Mouse (Mus musculus): ENCODE results near the gene Cfap20.

Cfap20 gene

DNA sequence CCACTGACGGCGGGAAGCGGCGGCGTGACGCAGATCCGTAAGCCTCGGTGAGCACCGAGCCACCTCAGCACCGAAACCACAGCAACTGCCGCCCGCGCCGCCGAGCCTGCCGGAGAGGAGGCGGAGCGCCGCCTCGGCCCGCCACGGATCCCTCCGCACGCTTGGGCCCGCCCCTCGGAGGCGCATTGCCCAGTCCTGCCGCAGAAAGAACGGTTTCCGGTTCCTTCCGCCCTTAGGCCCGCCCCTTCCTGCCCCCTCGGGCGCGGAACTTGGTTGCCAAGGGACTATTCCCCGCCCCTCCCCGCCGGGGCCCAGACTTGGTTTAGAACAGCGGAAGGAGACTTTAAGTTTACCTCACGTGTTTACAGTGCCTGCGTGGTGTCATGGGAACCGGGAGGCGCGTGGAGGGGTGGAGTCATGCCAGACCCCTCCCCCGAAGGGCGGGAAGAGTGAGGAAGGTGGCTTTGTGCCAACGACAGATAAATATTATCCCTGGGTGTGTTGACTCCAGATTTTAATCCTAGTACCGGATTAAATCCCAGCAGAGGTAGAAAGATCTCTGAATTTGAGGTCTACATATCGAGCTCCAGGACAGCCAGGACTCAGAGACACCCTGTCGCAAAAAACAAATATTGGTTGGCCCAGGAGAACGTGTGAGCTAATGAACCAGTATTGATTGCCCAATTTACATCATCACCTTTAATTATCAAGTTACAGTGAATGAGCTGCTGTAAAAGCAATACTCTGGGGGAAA, at the start of gene Cfap20:
Gene Cfap20, minus strand, starts transcription at position 184 of the 754 bp plus-strand sequence.
- DNase-seq: peak; percentile 100

DNA sequence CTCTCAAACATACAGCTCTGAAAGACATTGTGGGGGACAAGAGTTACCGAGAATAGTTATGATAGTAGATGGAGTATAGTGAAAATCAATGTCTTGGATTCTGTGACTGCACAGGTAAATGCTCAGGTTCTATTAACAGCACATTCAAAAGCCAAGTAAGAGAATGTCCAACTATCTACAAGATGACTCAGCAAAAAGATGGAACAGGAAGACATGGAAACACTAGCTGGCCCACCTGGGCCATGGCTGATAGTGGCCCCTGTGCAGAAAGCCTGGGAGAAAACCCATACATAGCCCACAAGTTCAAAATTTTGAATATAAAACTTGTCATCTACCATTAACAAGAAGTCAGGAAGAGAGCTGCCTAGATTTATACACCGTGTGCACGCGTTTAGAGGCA, 35.3 kb upstream of the Cfap20 start:
- DNase-seq: no peak

DNA sequence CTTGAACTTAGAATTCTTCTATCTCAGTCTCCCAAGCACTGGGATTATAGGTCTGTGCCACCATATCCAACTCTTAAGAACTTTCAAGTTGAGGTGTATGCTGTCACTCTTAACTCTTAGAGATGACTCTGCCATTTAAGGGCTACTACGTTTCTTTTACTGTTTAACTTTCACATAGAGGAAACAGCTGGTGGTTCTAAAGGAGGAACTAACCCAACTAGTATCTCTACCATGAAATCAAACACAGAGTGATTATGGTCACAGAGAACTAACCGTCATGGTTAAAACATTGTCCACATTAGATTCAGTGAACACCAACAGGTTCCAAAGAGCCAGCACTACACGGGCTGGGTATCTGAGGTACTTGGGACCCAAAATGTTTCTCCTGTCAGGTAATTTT, 34.3 kb upstream of the Cfap20 start:
- no peak for DNase-seq

DNA sequence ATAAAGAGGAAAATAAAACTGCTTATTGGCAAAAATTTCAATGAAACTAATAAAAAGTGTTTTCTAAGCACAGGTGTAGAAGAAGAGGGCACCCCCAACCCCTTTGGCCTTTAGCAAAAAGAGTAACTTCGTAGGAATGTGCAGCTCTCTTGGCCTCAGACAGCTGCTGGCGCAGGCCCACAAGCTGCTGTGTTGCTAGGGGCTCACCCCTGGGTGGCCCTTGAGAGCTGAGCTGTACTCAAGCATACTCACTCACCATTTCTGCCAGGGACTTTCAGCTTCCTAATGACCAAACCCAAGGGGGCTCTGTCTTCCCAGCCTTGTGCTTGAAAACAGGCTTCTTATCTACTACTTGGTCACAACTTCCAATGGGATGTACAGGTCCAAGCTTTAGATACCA, 31.9 kb upstream of the Cfap20 start:
- no peak for DNase-seq

DNA sequence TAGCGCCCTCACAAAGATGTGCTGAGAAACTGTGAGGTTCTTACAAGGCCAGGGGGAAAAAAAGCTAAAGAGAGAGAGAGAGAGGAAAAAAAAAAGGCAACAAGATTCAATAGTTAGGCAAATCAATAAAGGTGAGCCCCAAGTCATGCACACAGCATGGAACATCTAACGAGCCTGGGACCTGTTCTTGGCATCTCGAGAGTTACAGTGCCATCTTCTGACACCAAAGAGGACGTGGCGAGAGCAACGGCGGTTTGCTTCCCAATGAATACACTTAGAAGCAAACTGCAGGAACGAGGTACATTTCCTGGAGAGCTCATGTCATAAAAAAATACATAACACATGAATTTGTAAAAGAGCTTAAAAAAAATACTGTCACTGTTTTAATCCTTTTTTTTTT, 17.8 kb upstream of the Cfap20 start:
- no peak for DNase-seq

DNA sequence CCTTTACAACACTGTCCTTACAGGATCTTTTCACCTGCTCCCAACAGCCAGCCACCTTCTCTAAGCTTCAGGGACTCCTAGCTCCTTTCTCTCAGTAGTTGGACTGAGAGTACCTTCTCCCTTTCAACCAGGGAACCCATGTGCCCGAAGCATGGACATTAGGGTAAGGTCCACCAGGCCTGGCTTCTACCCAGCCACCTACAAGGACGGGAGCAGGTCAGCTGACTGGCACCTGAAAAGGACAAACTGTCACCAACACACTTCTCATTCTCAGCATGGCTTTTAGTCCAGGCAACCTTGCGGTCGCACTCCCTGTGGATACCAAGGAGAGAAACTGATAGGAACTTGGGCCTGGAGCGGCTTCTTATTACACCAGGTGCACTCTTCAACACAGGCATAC, 15.6 kb upstream of the Cfap20 start:
- DNase-seq: no peak

DNA sequence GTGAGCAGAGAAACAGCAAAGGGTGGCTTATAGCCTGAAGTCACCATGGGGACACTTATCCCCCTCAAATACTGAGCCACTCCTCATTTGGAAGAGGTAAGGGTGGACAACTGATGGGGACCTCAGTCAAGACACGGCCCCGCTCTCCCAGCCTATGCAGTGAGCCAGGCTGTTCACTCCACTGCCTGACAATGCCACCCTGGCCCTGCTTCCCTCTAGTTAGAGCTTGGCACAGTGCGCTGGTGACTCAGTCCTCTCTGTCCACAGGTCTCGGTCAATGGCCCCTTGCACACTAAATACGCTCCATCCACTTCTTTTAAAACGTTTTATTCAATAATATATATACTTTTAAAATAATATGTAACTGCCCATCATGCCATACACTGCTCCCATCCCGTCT, 13.0 kb upstream of the Cfap20 start:
- no peak for DNase-seq

DNA sequence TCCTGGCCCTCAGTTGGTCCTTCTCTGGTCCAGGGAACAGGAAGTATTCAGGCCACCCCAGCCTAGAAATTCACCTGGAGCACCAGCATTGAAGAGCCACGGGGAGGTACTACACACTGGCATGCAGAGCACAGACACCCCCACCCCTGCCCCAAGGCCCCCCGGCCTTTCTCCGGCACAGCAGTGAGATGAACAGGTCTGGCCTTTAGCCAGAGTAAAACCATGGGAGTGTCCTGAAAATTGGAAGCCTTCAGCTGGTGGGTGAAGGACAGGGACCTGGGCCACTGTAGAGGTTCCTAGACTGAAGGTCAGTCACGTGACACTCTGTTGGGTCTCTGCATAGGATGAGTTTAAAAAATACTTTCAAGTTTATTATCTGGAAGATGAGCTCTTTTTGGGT, 10.4 kb upstream of the Cfap20 start:
- DNase-seq: no peak

DNA sequence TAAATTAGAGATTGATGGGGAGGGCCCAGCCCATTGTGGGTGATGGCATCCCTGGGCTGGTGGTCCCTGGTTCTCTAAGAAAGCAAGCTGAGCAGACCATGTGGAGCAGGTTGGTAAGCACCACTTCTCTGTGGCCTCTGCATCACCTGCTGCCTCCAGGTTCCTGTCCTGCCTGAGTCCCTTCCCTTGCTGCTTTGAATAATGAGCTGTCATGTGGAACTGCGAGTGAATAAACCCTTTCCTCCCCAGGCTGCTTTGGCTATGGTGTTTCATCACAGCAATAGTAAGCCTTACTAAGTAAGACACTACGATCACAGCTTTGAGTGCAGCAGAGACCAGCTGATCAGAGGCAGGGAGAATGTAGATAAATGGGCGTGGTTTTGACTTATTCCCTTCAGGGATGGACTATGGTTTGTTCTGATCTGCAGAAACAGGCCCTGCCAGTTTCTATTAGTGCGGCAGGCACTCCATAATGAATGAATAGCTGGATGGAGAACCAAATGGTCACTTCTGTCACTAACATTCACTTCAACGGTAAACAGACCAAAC, 6.9 kb upstream of the Cfap20 start:
- no peak for DNase-seq

DNA sequence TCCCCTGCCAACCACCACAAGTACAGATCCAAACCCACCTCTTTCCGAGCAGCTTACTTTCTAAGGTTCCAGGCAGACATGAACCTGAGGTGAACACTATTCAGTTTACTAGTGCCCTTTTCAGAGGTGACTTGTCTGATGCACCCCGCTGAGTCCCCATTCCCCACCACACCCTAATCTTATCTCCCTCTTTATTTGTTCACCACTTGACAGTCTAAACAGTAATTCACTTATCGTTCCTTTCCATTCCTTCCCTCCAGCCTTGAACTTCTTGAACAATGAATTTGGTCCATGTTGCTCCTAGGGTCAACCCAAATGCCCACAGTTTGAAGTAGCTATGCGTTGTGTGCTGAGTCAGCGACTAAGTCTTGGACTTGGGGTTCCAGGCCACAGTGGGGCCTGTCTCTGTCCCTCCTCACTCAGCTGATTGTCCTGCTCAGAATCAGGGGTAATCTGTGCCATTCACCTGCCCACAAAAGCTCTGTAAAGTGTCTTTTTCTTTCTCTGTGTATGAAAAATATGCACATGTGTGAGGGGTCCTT, 5.6 kb upstream of the Cfap20 start:
- no peak for DNase-seq

DNA sequence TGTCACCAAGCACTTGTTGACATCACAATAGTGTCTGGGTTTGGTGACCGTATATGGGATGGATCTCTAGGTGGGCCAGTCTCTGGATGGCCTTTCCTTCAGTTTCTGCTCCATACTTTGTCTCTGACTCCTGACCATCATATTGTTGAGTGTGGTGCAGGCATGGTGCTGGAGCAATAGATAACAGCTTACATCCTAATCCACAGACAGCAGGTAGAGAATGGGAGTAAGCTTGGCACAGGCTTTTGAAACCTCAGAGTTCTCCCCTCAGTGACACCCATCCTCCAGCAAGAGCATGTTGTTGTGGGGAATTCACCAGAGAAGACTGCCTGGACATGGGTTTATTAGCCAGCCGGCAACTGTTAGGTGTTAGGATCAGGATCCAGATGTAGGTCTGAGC, 4.8 kb upstream of the Cfap20 start:
- DNase-seq: no peak

DNA sequence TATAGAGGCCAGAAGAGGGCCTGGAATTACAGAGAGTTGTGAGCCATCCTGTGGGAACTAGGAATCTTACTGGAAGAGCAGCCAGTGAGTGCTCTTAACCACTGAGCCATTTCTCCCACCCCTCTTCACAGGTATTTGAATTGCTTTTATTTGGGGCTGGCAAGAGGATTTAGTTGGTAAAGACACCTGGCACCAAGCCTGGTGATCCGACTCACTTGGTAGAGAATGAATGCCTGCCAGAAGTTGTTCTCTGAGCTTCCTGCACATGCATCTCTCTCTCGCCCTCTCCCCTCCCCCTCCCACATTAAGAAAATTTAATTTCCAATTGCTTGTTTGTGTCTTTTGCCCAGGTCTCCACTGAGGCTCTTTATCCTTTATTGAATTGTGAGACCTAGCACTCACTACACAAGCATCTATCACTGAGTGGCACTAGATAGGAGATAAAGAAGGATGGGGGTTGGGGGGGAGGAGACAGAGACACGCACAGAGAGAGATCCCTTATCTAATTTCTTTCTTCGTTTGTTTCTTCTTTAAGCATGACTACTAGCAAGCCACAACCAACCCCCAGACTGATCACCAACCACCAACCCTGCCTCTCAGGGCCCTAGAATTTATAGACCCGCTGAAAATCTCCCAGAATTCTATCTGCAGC, 2.8 kb upstream of the Cfap20 start:
- DNase-seq: no peak

DNA sequence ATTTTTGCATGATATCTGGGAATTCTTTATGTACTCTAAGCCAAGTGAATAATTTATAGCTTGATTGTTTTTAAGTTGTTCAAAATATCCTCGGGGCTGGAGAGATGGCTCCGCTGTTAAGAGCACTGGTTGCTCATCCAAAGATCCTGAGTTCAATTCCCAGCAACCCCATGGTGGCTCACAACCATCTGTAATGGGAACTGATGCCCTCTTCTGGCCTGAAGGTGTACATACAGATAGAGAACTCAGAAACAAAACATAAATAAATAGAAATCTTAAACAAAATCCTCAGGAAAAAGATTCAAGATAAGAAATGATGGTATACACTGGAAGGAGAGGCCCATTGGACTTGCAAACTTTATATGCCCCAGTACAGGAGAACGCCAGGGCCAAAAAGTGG, 1.3 kb upstream of the Cfap20 start:
- no peak for DNase-seq

DNA sequence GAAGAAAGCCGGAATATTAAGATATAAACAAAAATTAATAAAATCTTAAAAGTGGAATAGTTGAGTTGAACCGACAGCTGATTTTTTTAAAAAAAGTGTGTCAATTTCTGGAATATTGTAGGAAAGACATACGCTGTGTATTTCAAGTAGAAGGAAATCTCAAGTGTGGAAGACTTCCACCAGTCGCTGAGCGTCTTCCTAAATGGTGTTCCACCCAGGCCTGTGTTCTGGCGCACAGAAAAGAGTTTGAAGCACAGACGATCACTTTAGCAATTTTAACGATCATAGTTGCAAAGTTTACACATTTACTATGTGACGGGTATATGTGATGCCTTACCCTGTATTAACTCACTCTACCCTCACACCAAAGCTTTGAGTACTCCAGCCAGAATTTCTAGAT, 802 bp upstream of the Cfap20 start:
- no peak for DNase-seq

DNA sequence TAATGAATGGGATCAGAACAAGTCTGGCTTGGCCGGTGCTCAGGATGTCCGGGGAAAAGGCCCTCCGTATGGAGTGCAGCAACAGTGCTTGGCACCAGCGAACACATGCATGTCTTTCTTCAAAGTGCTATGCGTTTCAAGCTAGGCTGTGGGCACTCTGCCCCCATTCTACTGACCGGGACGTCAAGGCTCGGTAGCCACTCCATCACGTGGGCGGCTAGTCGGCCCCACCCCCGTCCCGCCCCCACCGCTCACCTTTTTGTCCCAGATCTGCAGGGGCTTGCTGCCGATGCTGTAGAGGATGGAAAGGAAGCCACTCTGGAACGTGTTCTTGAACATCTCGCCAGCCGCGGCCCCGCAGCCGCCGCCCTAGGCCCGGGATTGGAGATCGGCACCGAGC, 436 bp downstream of the Cfap20 start:
- DNase-seq: no peak

DNA sequence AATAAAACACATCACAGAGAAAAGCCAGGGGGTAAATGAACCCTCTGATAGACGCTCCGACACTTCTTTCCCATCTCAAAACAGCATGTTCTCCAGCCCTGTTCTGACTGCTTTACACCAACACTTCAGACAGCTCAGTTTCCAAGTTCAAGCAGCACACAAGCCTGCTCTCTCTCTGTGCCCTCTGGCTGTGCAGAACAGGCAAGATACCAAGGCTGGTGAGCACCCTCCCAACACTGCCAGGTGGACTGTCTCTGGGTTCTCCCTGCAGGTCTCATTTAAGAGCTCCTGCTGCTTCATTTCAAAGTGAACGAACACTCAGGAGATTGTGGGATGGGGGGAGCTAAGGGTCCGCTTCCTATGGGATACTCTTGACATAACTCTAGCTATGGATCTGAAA, 1.5 kb downstream of the Cfap20 start:
- no peak for DNase-seq

DNA sequence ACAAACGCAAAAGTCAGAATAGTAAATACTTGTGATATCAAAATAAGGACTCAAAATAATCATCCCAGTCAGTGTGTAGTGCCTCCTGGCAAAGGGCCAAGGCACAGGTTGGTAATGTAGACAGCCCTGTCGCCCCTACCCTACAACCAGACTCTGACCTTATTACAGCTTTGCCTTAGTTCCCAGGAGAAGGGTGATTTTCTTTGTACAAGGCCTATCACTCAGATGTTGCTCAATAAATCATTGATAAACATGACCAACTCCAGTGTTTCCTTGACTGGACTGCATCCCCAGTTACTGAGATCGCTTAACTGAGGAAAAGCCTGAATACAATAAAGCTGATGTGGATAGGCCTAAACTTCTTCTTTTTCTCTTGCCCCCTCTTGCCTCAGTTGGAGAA, 2.2 kb downstream of the Cfap20 start:
- no peak for DNase-seq

DNA sequence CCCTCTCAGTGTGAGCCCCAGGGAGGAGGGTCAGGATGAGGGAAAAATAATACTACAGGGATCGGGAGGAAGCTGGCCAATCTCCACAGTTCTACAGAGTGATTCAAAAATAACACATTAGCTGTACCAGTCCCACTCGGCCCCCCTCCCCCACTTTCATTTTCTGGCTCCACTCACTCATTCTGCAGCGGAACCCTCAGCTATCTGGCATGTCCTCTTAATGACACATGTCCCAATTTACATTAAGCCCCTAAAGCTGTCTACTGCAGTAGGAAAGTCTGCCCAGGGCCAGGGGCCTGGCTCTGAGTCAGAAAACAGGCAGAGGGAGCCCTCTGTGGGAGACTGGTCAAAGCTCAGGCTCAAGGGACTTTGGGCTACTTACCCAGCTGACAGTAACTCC, 4.7 kb downstream of the Cfap20 start:
- DNase-seq: peak; percentile 75 to 88

DNA sequence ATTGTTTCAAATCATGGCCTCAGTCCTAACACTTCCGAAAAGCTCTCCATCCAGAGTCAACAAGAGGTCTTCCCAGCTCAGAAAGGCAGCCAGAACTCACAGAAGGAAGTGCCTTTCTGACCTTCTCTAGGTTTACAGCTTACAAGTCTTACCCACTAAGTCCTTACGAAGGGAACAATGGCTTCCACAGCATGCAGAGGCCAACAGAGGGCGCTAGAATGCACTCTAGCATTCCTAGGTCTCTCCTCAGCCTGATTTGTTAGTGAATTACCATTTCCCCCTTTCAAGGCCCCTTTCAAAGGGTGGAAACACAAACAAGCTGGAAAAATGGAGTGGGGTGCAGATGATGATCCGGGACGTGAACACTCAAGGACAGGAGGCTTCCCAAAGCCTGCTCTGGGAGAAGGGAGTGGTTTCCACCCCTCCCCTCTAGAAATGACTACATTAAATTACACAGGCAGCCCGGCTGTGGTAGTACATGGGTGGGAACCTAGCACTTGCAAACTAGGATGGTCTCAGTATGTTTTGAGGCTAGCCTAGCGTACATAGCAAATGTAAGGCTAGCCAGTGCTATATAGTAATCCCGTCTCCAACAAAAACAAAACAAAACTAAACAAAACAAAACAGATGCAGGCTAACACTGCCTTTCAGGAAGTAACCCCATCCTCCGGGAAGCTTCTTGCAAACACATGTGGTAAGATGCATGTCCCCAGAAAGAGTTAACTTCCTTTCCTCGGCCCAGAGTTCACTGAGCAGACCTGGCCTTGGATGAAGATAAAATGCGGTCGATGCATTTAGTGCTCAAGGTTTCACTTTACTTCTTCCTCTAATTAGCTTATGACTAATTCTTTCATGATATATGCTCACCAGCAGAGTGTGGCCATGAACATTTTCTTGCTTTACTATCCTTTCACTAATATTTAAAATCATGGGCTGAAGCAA, 6.8 kb downstream of the Cfap20 start:
- peak; percentile 84 to 87 for DNase-seq

DNA sequence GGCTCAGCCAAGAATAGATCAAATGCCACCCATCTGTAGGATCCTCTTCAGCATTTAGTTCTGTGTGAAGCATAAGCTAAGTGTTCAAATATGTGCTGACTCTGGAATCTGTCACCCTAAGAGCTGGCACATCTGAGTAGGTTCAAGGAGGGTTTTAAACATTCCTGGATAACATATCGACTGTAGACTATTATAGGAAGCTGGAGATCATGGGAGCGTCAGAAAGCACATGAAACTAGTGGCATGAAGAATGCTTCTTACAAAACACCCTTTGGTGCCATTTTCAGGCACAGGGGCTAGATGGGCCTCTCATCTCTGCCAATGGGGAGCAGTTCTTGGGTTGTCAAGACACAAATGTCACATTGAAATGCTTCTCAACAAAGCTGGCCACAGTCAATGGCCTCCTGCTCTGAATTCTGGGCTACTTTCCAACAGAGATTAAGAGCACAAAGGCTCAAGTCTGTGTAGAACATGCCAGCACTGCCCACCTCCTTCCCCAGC, 7.8 kb downstream of the Cfap20 start:
- DNase-seq: peak; percentile 41 to 51

DNA sequence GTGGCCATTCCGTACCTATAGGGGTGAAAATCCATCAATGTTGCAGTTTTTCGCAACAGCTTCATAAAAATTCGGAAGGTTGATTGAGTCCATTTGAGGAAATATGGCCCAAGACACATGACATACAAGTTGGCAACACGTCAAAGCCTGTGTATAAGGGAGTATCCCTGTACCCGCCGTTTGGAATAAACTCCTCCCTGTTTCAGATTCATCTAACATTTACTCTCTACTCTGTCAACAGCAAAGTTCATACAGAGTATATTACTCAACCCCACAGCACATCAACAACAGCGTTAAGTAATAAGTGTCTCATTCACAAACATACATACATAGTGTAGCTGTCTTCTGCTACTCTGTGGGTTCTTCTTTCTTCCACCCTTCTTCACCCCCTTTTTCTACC, 10.0 kb downstream of the Cfap20 start:
- DNase-seq: no peak

DNA sequence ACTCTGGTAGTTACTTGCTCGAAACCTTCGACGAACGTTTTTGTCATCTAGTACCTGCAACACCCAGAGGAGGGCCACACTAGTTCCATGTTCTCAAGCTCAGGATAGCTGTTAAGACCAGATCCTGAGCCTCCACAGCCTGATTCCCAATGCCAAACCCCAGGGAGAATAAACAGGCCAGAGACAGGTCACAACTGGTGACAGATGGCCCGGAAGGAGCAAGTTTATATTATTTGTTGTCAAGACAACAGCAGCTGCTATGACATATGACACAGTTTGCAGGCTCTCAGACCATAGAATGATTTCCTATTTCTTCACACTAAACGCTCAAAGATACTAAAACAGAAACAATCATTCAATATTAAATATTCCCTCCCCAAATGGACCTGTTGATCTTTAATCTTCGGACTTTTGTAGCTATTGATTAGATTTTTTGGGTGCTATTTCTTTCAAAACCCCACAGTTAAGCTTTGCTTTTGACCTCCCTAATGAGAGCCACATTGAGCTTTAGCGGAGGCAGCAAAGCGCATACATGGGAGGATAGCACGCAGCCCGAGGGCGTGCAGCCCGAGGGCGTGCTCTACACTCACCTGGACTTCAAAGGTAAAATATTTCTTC, 12.4 kb downstream of the Cfap20 start:
- peak in 1 of 2 experiments; percentile 26 for DNase-seq
